Mouse (Mus musculus) C2C12 (cell line): ENCODE measurements around the gene Lgi4. TPM values are rescaled to one million over a fixed set of nuclear protein-coding genes. Genes with fewer than 3 reads are reported as not detected.

Experiments used
- H3K27me3 ChIP-seq: one replicate; pipeline ENCODE4 v1.6.1; 2011; ENCODE audit not compliant: control insufficient read depth, insufficient read depth, insufficient read length
- H3K36me3 ChIP-seq: one replicate; pipeline ENCODE4 v1.6.1; 2011; ENCODE audit not compliant: control insufficient read depth, insufficient read depth
- H3K4me3 ChIP-seq: one replicate; pipeline ENCODE4 v1.5.1; 2011; ENCODE audit warnings: mild to moderate bottlenecking, control low read depth; ENCODE audit not compliant: poor library complexity, insufficient read depth, severe bottlenecking
- H3K79me2 ChIP-seq: one replicate; pipeline ENCODE4 v1.6.1; 2011; ENCODE audit not compliant: control insufficient read depth, insufficient read depth
- H3K79me3 ChIP-seq: one replicate; pipeline ENCODE4 v1.6.1; 2011; ENCODE audit warnings: low read depth, control low read depth
- H3ac ChIP-seq: one replicate; pipeline ENCODE3; 2011; ENCODE audit warnings: low read depth; ENCODE audit not compliant: control insufficient read depth, insufficient read length
- CEBPB ChIP-seq: IDR thresholded peaks from one replicate; pipeline ENCODE4 v1.6.1; 2011; ENCODE audit warnings: low read depth, mild to moderate bottlenecking, control low read depth, moderate library complexity
- CTCF ChIP-seq: IDR thresholded peaks from one replicate; pipeline ENCODE4 v1.5.1; 2011; ENCODE audit not compliant: control insufficient read depth, insufficient read depth, insufficient read length
- FOSL1 ChIP-seq: IDR thresholded peaks from one replicate; pipeline ENCODE4 v1.8.0; 2011; ENCODE audit warnings: mild to moderate bottlenecking, low read length; ENCODE audit not compliant: poor library complexity, insufficient read depth, severe bottlenecking
- MAX ChIP-seq: IDR thresholded peaks from one replicate; pipeline ENCODE4 v1.6.1; 2011; ENCODE audit warnings: mild to moderate bottlenecking, control low read depth
- MYOD1 ChIP-seq: IDR thresholded peaks from one replicate; pipeline ENCODE4 v1.6.1; 2011; ENCODE audit warnings: low read depth; ENCODE audit not compliant: control insufficient read depth, insufficient read length
- MYOG ChIP-seq: IDR thresholded peaks from one replicate; pipeline ENCODE4 v1.6.1; 2011; ENCODE audit not compliant: control insufficient read depth, insufficient read length; ENCODE audit errors: extremely low read depth
- USF1 ChIP-seq: IDR thresholded peaks from one replicate; pipeline ENCODE4 v1.6.1; 2011; ENCODE audit warnings: low read depth, mild to moderate bottlenecking, control low read depth, moderate library complexity
- polyA plus RNA-seq: library from polyadenylated mRNA; unstranded; fragments of >200 nt; fragmentation: generic; extraction: Trizol; gene quantifications from one replicate; pipeline ENCODE4 v1.2.1, GENCODE M21; 2012; ENCODE audit warnings: missing spikeins

Lgi4 gene
- polyA plus RNA-seq, 1 experiment = 0.02 TPM

- Histone ChIP-seq H3ac (no peak overlapping the region), H3K79me3 (no peaks in the 10 kb centered on the region), H3K4me3 (no peak overlapping the region), H3K79me2 (no peaks in the 10 kb centered on the region), H3K27me3 (peaks cover 4% of the 10 kb centered on the region), H3K36me3 (no peaks in the 10 kb centered on the region)
- TF ChIP-seq CTCF = no peak
- no peak for TF ChIP-seq MYOG
- no peak for TF ChIP-seq FOSL1
- TF ChIP-seq MAX = no peak
- no peak for TF ChIP-seq CEBPB
- TF ChIP-seq MYOD1 = no peak
- TF ChIP-seq USF1 = no peak
Measured at GRCm38 (mm10) chr7:31063074-31063560, 4.0 kb downstream of the Lgi4 start.

GRCm38 (mm10) chr7:31067836-31068235 lies 8.7 kb downstream of the Lgi4 start:
- H3K27me3 ChIP-seq = peaks cover 24% of the 10 kb centered on the region

GRCm38 (mm10) chr7:31069491-31069890 lies 10.3 kb downstream of the Lgi4 start:
- Histone ChIP-seq H3K36me3 (no peaks in the 10 kb centered on the region), H3K79me2 (no peaks in the 10 kb centered on the region)
- TF ChIP-seq FOSL1 (no peak), CEBPB (no peak), MAX (no peak), CTCF (no peak), MYOD1 (no peak), USF1 (no peak), MYOG (no peak)

More at GRCm38 (mm10) chr7:31067836-31068235, 8.7 kb downstream of the Lgi4 start:
- Histone ChIP-seq H3K36me3 (no peaks in the 10 kb centered on the region), H3ac (no peak overlapping the region), H3K79me3 (no peaks in the 10 kb centered on the region), H3K4me3 (no peak overlapping the region), H3K79me2 (no peaks in the 10 kb centered on the region)
- no peak for TF ChIP-seq MAX
- no peak for TF ChIP-seq USF1
- TF ChIP-seq MYOG = no peak
- TF ChIP-seq FOSL1 = no peak
- no peak for TF ChIP-seq CTCF
- no peak for TF ChIP-seq CEBPB
- no peak for TF ChIP-seq MYOD1

GRCm38 (mm10) chr7:31070324-31070723 lies 11.2 kb downstream of the Lgi4 start:
- TF ChIP-seq CTCF = no peak
- no peak for TF ChIP-seq FOSL1
- TF ChIP-seq USF1 = no peak
- TF ChIP-seq CEBPB = no peak
- no peak for TF ChIP-seq MAX
- TF ChIP-seq MYOG = no peak
- TF ChIP-seq MYOD1 = no peak
- Histone ChIP-seq H3K27me3 (peaks cover 24% of the 10 kb centered on the region), H3K36me3 (no peaks in the 10 kb centered on the region), H3ac (no peak overlapping the region), H3K79me3 (no peaks in the 10 kb centered on the region), H3K79me2 (no peaks in the 10 kb centered on the region), H3K4me3 (no peak overlapping the region)

More at GRCm38 (mm10) chr7:31069491-31069890, 10.3 kb downstream of the Lgi4 start:
- Histone ChIP-seq H3K27me3 (peaks cover 24% of the 10 kb centered on the region), H3ac (no peak overlapping the region), H3K79me3 (no peaks in the 10 kb centered on the region), H3K4me3 (no peak overlapping the region)

GRCm38 (mm10) chr7:31072326-31072725 lies 13.2 kb downstream of the Lgi4 start:
- H3K27me3 ChIP-seq = peaks cover 32% of the 10 kb centered on the region
- H3K79me3 ChIP-seq = no peaks in the 10 kb centered on the region
- H3K36me3 ChIP-seq = no peaks in the 10 kb centered on the region
- H3ac ChIP-seq = no peak overlapping the region
- no peaks in the 10 kb centered on the region for H3K79me2 ChIP-seq
- H3K4me3 ChIP-seq = no peak overlapping the region
- TF ChIP-seq USF1 = no peak
- TF ChIP-seq MYOD1 = no peak

- Histone ChIP-seq H3K79me2 (no peaks in the 10 kb centered on the region), H3K36me3 (no peaks in the 10 kb centered on the region), H3K4me3 (no peak overlapping the region), H3K27me3 (peaks cover 32% of the 10 kb centered on the region), H3ac (no peak overlapping the region), H3K79me3 (no peaks in the 10 kb centered on the region)
- TF ChIP-seq FOSL1 (no peak), MAX (no peak), CTCF (no peak), CEBPB (no peak), USF1 (no peak), MYOG (no peak), MYOD1 (no peak)
Measured at GRCm38 (mm10) chr7:31073546-31073945, 14.4 kb downstream of the Lgi4 start.
